Comparison of ENCODE assay signal across 15 mouse cellular contexts in genomic region chr2:29708209-29708608, GRCm38 (mm10). TPM values are rescaled to one million over a fixed set of nuclear protein-coding genes. Genes with fewer than 3 reads are reported as not detected.
"Had no signal": no experiment of that assay in that cellular context is flagged by ENCODE, and none has a peak within 500 bp of the region (broad histone marks: within the 10 kb centered on the region; RNA-seq: fewer than 3 reads in every experiment).

No protein-coding gene starts in this region.

RNA-seq across cellular contexts. Expression of gene Gm13420, which starts 43.3 kb away (rescaled TPM):
- total RNA-seq: megakaryocyte, adult 5-6 weeks; megakaryocyte-erythroid progenitor cell, adult 5-6 weeks had no signal
- polyA plus RNA-seq: midbrain, embryonic 10.5 days; midbrain, embryonic 12.5 days; midbrain, embryonic 14.5 days; myocyte; neural tube, embryonic 11.5 days; thymus, postnatal 0 days had no signal

RNA-seq across cellular contexts. Expression of gene Gm13547, which starts 50.9 kb away (rescaled TPM):
- total RNA-seq: megakaryocyte, adult 5-6 weeks; megakaryocyte-erythroid progenitor cell, adult 5-6 weeks had no signal
- polyA plus RNA-seq: lung, embryonic 14.5 days; lung, embryonic 16.5 days; midbrain, embryonic 14.5 days; midbrain, embryonic 16.5 days; myocyte; neural tube, embryonic 11.5 days; neural tube, embryonic 15.5 days; small intestine, adult 2 months; stomach, embryonic 14.5 days; stomach, embryonic 16.5 days; thymus, postnatal 0 days had no signal
